Mouse (Mus musculus): ENCODE results near the gene Cped1. TPM values are rescaled to one million over a fixed set of nuclear protein-coding genes. Genes with fewer than 3 reads are reported as not detected.

Cped1 gene
- polyA plus RNA-seq, 1 experiment from 2014 or later, result 74.8 TPM

GRCm38 (mm10) chr6:22222947-22223346 is 237.2 kb downstream of the Cped1 start:
- no peaks in the 10 kb centered on the region for H3K4me1 ChIP-seq (ENCODE audit: control insufficient read depth, insufficient read depth, low read length)
- no peak overlapping the region for H3K9ac ChIP-seq (ENCODE audit: low read length)
- ATAC-seq (ENCODE audit: insufficient number of reproducible peaks, low FRiP score, low TSS enrichment, low read depth) (no peak), DNase-seq (ENCODE audit: low spot score) (no peak)
- no peak overlapping the region for H3K27ac ChIP-seq (replicated peaks; ENCODE audit: low read depth, low read length)
- no peaks in the 10 kb centered on the region for H3K27me3 ChIP-seq (ENCODE audit: control insufficient read depth, insufficient read depth, low read length)
- peaks cover 2% of the 10 kb centered on the region; the same call in 1 of the 2 replicates for H3K36me3 ChIP-seq (ENCODE audit: control insufficient read depth, insufficient read depth, low read length)
- 79% methylated on average over 8 of the region's 8 CpGs for WGBS
- H3K9me3 ChIP-seq (ENCODE audit: control insufficient read depth, low read length), result no peaks in the 10 kb centered on the region
- no peak overlapping the region for H3K4me3 ChIP-seq (ENCODE audit: low read depth, low read length)
- H3K4me2 ChIP-seq (ENCODE audit: low read depth, severe bottlenecking), result no peak overlapping the region

DNA sequence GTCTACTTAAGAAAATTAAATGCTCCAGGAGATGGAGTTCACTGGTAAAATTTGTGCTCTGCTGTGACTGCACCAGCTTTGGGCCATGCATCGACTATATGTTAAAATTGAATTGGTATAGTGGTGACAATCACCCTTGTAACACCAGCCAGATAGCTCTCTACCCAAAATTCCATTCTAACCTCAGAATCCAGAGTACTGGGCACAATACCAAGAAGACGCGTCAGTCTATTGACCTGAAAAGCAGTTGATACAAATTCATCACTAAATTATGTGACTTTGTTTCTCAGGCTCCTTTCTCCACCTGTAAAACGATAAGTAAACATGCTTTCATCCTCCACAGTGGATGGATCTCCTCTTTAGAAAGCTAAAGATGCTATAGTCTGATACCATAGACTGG is 238.6 kb downstream of the Cped1 start:
- Histone ChIP-seq H3K27ac (replicated peaks; ENCODE audit: low read depth, low read length) (no peak overlapping the region), H3K9me3 (ENCODE audit: control insufficient read depth, low read length) (no peaks in the 10 kb centered on the region), H3K9ac (ENCODE audit: low read length) (no peak overlapping the region), H3K27me3 (ENCODE audit: control insufficient read depth, insufficient read depth, low read length) (no peaks in the 10 kb centered on the region), H3K36me3 (ENCODE audit: control insufficient read depth, insufficient read depth, low read length) (peaks cover 2% of the 10 kb centered on the region; the same call in 1 of the 2 replicates), H3K4me2 (ENCODE audit: low read depth, severe bottlenecking) (no peak overlapping the region), H3K4me1 (ENCODE audit: control insufficient read depth, insufficient read depth, low read length) (no peaks in the 10 kb centered on the region), H3K4me3 (ENCODE audit: low read depth, low read length) (no peak overlapping the region)
- DNase-seq (ENCODE audit: low spot score) (no peak), ATAC-seq (ENCODE audit: insufficient number of reproducible peaks, low FRiP score, low TSS enrichment, low read depth) (no peak)
- WGBS, result 90% methylated on average over 4 of the region's 4 CpGs

GRCm38 (mm10) chr6:22231244-22231643 is 245.5 kb downstream of the Cped1 start:
- Histone ChIP-seq H3K4me2 (ENCODE audit: low read depth, severe bottlenecking) (no peak overlapping the region), H3K36me3 (ENCODE audit: control insufficient read depth, insufficient read depth, low read length) (no peaks in the 10 kb centered on the region), H3K4me3 (ENCODE audit: low read depth, low read length) (no peak overlapping the region), H3K9ac (ENCODE audit: low read length) (no peak overlapping the region), H3K27me3 (ENCODE audit: control insufficient read depth, insufficient read depth, low read length) (no peaks in the 10 kb centered on the region), H3K4me1 (ENCODE audit: control insufficient read depth, insufficient read depth, low read length) (no peaks in the 10 kb centered on the region), H3K9me3 (ENCODE audit: control insufficient read depth, low read length) (no peaks in the 10 kb centered on the region), H3K27ac (replicated peaks; ENCODE audit: low read depth, low read length) (no peak overlapping the region)
- ATAC-seq (ENCODE audit: insufficient number of reproducible peaks, low FRiP score, low TSS enrichment, low read depth), result no peak
- WGBS, result 91% methylated on average over 3 of the region's 3 CpGs
- no peak for DNase-seq (ENCODE audit: low spot score)

GRCm38 (mm10) chr6:22233517-22233916 is 247.8 kb downstream of the Cped1 start:
- no peaks in the 10 kb centered on the region for H3K9me3 ChIP-seq (ENCODE audit: control insufficient read depth, low read length)
- WGBS, result 81% methylated on average over 6 of the region's 6 CpGs
- no peaks in the 10 kb centered on the region; the same call in 1 of the 2 replicates for H3K36me3 ChIP-seq (ENCODE audit: control insufficient read depth, insufficient read depth, low read length)
- H3K27me3 ChIP-seq (ENCODE audit: control insufficient read depth, insufficient read depth, low read length), result no peaks in the 10 kb centered on the region
- no peak for ATAC-seq (ENCODE audit: insufficient number of reproducible peaks, low FRiP score, low TSS enrichment, low read depth)
- no peak overlapping the region for H3K9ac ChIP-seq (ENCODE audit: low read length)
- no peaks in the 10 kb centered on the region for H3K4me1 ChIP-seq (ENCODE audit: control insufficient read depth, insufficient read depth, low read length)
- H3K4me2 ChIP-seq (ENCODE audit: low read depth, severe bottlenecking), result no peak overlapping the region
- DNase-seq (ENCODE audit: low spot score), result no peak
- H3K4me3 ChIP-seq (ENCODE audit: low read depth, low read length), result no peak overlapping the region
- no peak overlapping the region for H3K27ac ChIP-seq (replicated peaks; ENCODE audit: low read depth, low read length)

- ATAC-seq (ENCODE audit: insufficient number of reproducible peaks, low FRiP score, low TSS enrichment, low read depth), result no peak
- WGBS, result 88% methylated on average over 6 of the region's 6 CpGs
Measured at GRCm38 (mm10) chr6:22235133-22235532, 249.4 kb downstream of the Cped1 start.

GRCm38 (mm10) chr6:22243321-22243720 is 257.6 kb downstream of the Cped1 start:
- H3K27ac ChIP-seq (replicated peaks; ENCODE audit: low read depth, low read length), result no peak overlapping the region
- H3K4me1 ChIP-seq (ENCODE audit: control insufficient read depth, insufficient read depth, low read length), result no peaks in the 10 kb centered on the region
- H3K9me3 ChIP-seq (ENCODE audit: control insufficient read depth, low read length), result no peaks in the 10 kb centered on the region
- H3K4me2 ChIP-seq (ENCODE audit: low read depth, severe bottlenecking), result no peak overlapping the region
- no peak overlapping the region for H3K4me3 ChIP-seq (ENCODE audit: low read depth, low read length)
- H3K27me3 ChIP-seq (ENCODE audit: control insufficient read depth, insufficient read depth, low read length), result no peaks in the 10 kb centered on the region
- H3K36me3 ChIP-seq (ENCODE audit: control insufficient read depth, insufficient read depth, low read length), result peaks cover 4% of the 10 kb centered on the region; the same call in 1 of the 2 replicates
- ATAC-seq (ENCODE audit: insufficient number of reproducible peaks, low FRiP score, low TSS enrichment, low read depth) (no peak), DNase-seq (ENCODE audit: low spot score) (no peak)
- WGBS, result 89% methylated on average over 8 of the region's 8 CpGs
- no peak overlapping the region for H3K9ac ChIP-seq (ENCODE audit: low read length)

More at GRCm38 (mm10) chr6:22235133-22235532, 249.4 kb downstream of the Cped1 start:
- no peak overlapping the region for H3K9ac ChIP-seq (ENCODE audit: low read length)
- peaks cover under 1% of the 10 kb centered on the region for H3K36me3 ChIP-seq (ENCODE audit: control insufficient read depth, insufficient read depth, low read length)
- no peaks in the 10 kb centered on the region for H3K9me3 ChIP-seq (ENCODE audit: control insufficient read depth, low read length)
- H3K27ac ChIP-seq (replicated peaks; ENCODE audit: low read depth, low read length), result no peak overlapping the region
- H3K27me3 ChIP-seq (ENCODE audit: control insufficient read depth, insufficient read depth, low read length), result no peaks in the 10 kb centered on the region
- no peak for DNase-seq (ENCODE audit: low spot score)
- H3K4me2 ChIP-seq (ENCODE audit: low read depth, severe bottlenecking), result no peak overlapping the region
- no peak overlapping the region for H3K4me3 ChIP-seq (ENCODE audit: low read depth, low read length)
- no peaks in the 10 kb centered on the region for H3K4me1 ChIP-seq (ENCODE audit: control insufficient read depth, insufficient read depth, low read length)

DNA sequence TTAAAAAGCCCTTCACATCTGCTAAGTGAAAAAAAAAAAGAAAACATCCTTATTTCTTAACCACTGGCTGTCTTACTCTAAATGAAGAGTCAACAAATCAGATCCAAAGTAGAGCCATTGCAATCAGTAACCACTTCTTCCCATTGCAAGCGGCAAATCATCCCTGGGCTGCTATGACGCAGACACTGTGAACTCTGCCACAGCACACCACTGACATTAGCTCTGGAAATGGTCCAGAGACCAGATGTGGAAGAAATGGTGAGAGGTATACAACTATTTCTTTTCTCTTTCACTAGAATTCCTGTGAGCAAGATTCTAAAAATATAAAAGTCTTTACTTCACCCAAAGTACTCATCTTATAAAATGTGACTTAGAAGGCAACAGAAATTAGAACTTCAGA is 261.0 kb downstream of the Cped1 start:
- no peaks in the 10 kb centered on the region for H3K4me1 ChIP-seq (ENCODE audit: control insufficient read depth, insufficient read depth, low read length)
- no peak overlapping the region for H3K4me2 ChIP-seq (ENCODE audit: low read depth, severe bottlenecking)
- H3K27me3 ChIP-seq (ENCODE audit: control insufficient read depth, insufficient read depth, low read length), result no peaks in the 10 kb centered on the region
- H3K27ac ChIP-seq (replicated peaks; ENCODE audit: low read depth, low read length), result no peak overlapping the region
- H3K36me3 ChIP-seq (ENCODE audit: control insufficient read depth, insufficient read depth, low read length), result no peaks in the 10 kb centered on the region
- H3K4me3 ChIP-seq (ENCODE audit: low read depth, low read length), result no peak overlapping the region
- WGBS, result 95% methylated on average over 2 of the region's 2 CpGs
- H3K9me3 ChIP-seq (ENCODE audit: control insufficient read depth, low read length), result no peaks in the 10 kb centered on the region
- ATAC-seq (ENCODE audit: insufficient number of reproducible peaks, low FRiP score, low TSS enrichment, low read depth) (no peak), DNase-seq (ENCODE audit: low spot score) (no peak)
- H3K9ac ChIP-seq (ENCODE audit: low read length), result no peak overlapping the region

GRCm38 (mm10) chr6:22258784-22259183 is 273.1 kb downstream of the Cped1 start:
- H3K9me3 ChIP-seq (ENCODE audit: control insufficient read depth, low read length), result no peaks in the 10 kb centered on the region
- H3K9ac ChIP-seq (ENCODE audit: low read length), result no peak overlapping the region
- no peak overlapping the region for H3K4me3 ChIP-seq (ENCODE audit: low read depth, low read length)
- ATAC-seq (ENCODE audit: insufficient number of reproducible peaks, low FRiP score, low TSS enrichment, low read depth), result no peak
- no peak overlapping the region for H3K4me2 ChIP-seq (ENCODE audit: low read depth, severe bottlenecking)
- H3K27me3 ChIP-seq (ENCODE audit: control insufficient read depth, insufficient read depth, low read length), result no peaks in the 10 kb centered on the region
- H3K4me1 ChIP-seq (ENCODE audit: control insufficient read depth, insufficient read depth, low read length), result no peaks in the 10 kb centered on the region
- 62% methylated on average over 4 of the region's 4 CpGs for WGBS
- no peak for DNase-seq (ENCODE audit: low spot score)
- no peak overlapping the region for H3K27ac ChIP-seq (replicated peaks; ENCODE audit: low read depth, low read length)
- H3K36me3 ChIP-seq (ENCODE audit: control insufficient read depth, insufficient read depth, low read length), result no peaks in the 10 kb centered on the region

DNA sequence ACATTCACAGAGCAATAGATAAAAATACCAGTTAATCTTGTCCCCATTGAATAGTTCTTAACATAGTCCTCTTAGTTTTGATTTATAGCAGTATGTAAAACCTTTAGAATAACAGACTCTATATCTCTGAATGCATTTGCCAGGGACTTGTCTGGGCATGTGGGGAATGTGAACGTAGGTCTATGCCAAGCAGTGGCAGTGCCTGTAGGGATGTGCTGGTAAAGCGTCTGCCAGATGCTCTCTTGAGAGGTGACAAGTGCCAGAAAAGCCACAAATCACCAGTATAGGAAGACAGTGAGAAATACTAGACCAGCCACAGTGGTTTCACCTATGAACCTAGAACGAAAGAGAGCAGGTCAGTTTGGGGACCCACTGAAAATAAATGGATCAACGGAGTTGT is 276.8 kb downstream of the Cped1 start:
- no peak overlapping the region for H3K27ac ChIP-seq (replicated peaks; ENCODE audit: low read depth, low read length)
- DNase-seq (ENCODE audit: low spot score), result no peak
- 64% methylated on average over 4 of the region's 4 CpGs for WGBS
- H3K36me3 ChIP-seq (ENCODE audit: control insufficient read depth, insufficient read depth, low read length), result no peaks in the 10 kb centered on the region
- H3K4me3 ChIP-seq (ENCODE audit: low read depth, low read length), result no peak overlapping the region
- no peaks in the 10 kb centered on the region for H3K9me3 ChIP-seq (ENCODE audit: control insufficient read depth, low read length)
- H3K4me2 ChIP-seq (ENCODE audit: low read depth, severe bottlenecking), result no peak overlapping the region
- ATAC-seq (ENCODE audit: insufficient number of reproducible peaks, low FRiP score, low TSS enrichment, low read depth), result no peak
- no peaks in the 10 kb centered on the region for H3K27me3 ChIP-seq (ENCODE audit: control insufficient read depth, insufficient read depth, low read length)
- H3K9ac ChIP-seq (ENCODE audit: low read length), result no peak overlapping the region
- H3K4me1 ChIP-seq (ENCODE audit: control insufficient read depth, insufficient read depth, low read length), result no peaks in the 10 kb centered on the region

Data from limb, embryonic 11.5 days (tissue).